Mouse (Mus musculus): ENCODE results near the gene Akap11.
"Not testable (repeated sequence)": the region's sequence is repeated elsewhere in the genome, so short reads cannot be mapped to it uniquely, and the experiment has no call there.

The Akap11 gene

GRCm38 (mm10) chr14:78536281-78537165 lies at the start of gene Akap11:
Gene Akap11, minus strand, starts transcription at chr14:78536808.
- peak; percentile 98 for DNase-seq

GRCm38 (mm10) chr14:78584222-78584621 lies 47.6 kb upstream of the Akap11 start:
- no peak for DNase-seq

- no peak for DNase-seq
Observed at GRCm38 (mm10) chr14:78583168-78583567, 46.6 kb upstream of the Akap11 start.

- DNase-seq: no peak
Observed at GRCm38 (mm10) chr14:78575899-78576298, 39.3 kb upstream of the Akap11 start.

- DNase-seq: no peak
Observed at GRCm38 (mm10) chr14:78568410-78568809, 31.8 kb upstream of the Akap11 start.

GRCm38 (mm10) chr14:78566431-78566830 lies 29.8 kb upstream of the Akap11 start:
- no peak for DNase-seq

- no peak for DNase-seq
Observed at GRCm38 (mm10) chr14:78564292-78564691, 27.7 kb upstream of the Akap11 start.

GRCm38 (mm10) chr14:78563211-78563610 lies 26.6 kb upstream of the Akap11 start:
- DNase-seq: no peak

- no peak for DNase-seq
Observed at GRCm38 (mm10) chr14:78562121-78562520, 25.5 kb upstream of the Akap11 start.

GRCm38 (mm10) chr14:78559042-78559441 lies 22.4 kb upstream of the Akap11 start:
- no peak for DNase-seq

GRCm38 (mm10) chr14:78554830-78555229 lies 18.2 kb upstream of the Akap11 start:
- not testable (repeated sequence) for DNase-seq

- no peak for DNase-seq
Observed at GRCm38 (mm10) chr14:78553661-78554060, 17.1 kb upstream of the Akap11 start.

GRCm38 (mm10) chr14:78548807-78549206 lies 12.2 kb upstream of the Akap11 start:
- DNase-seq: no peak

- peak; percentile 26 for DNase-seq
Observed at GRCm38 (mm10) chr14:78541319-78541718, 4.7 kb upstream of the Akap11 start.

GRCm38 (mm10) chr14:78539821-78540220 lies 3.2 kb upstream of the Akap11 start:
- DNase-seq: no peak

GRCm38 (mm10) chr14:78538572-78539320 lies 2.1 kb upstream of the Akap11 start:
- DNase-seq: peak; percentile 63

GRCm38 (mm10) chr14:78537551-78537950 lies 943 bp upstream of the Akap11 start:
- peak; percentile 55 for DNase-seq

- DNase-seq: no peak
Observed at GRCm38 (mm10) chr14:78535366-78535765, 1.2 kb downstream of the Akap11 start.

GRCm38 (mm10) chr14:78534651-78535050 lies 2.0 kb downstream of the Akap11 start:
- no peak for DNase-seq

GRCm38 (mm10) chr14:78533701-78534100 lies 2.9 kb downstream of the Akap11 start:
- no peak for DNase-seq

- DNase-seq: no peak
Observed at GRCm38 (mm10) chr14:78532345-78532744, 4.3 kb downstream of the Akap11 start.

- DNase-seq: no peak
Observed at GRCm38 (mm10) chr14:78530256-78530655, 6.4 kb downstream of the Akap11 start.

GRCm38 (mm10) chr14:78528461-78529425 lies 7.9 kb downstream of the Akap11 start:
- DNase-seq: no peak
